Mouse (Mus musculus): ENCODE results near the gene Sphk2. TPM values are rescaled to one million over a fixed set of nuclear protein-coding genes. Genes with fewer than 3 reads are reported as not detected.

Gene Sphk2
- polyA plus RNA-seq, 1 experiment from 2014 or later, result 26.5 TPM

DNA sequence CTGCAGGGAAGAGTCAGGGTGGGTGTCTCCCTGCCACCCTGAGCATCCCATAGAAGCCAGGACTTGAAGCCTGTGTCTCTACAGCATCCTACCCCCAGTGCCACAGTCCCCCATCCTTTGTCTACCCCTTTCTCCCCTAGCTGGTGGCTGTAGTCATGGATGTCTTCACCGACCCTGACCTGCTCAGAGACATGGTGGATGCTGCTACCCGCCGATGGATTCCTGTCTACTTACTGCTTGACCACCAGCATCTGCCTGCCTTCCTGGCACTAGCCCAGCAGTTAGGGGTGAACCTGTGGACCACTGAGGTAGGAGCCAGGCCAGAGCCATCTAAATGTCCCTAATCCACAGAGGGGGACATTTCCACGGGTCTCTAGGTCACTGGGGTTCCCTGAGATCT is 5.5 kb upstream of the Sphk2 start:
- no peak for ATAC-seq (ENCODE audit: low FRiP score)
- peaks cover 87% of the 10 kb centered on the region for H3K36me3 ChIP-seq (replicated peaks)
- no peaks in the 10 kb centered on the region for H3K9me3 ChIP-seq
- WGBS, result 90% methylated on average over 4 of the region's 4 CpGs
- no peak overlapping the region for H3K9ac ChIP-seq
- H3K27ac ChIP-seq, result no peak overlapping the region
- no peak overlapping the region for H3K4me2 ChIP-seq
- H3K4me3 ChIP-seq (replicated peaks), result no peak overlapping the region
- peaks cover 15% of the 10 kb centered on the region for H3K4me1 ChIP-seq
- no peaks in the 10 kb centered on the region for H3K27me3 ChIP-seq

GRCm38 (mm10) chr7:45722348-45722713 is 4.5 kb upstream of the Sphk2 start:
- no peak overlapping the region for H3K4me3 ChIP-seq (replicated peaks)
- H3K4me2 ChIP-seq, result no peak overlapping the region
- H3K9ac ChIP-seq, result no peak overlapping the region
- WGBS, result 85% methylated on average over 13 of the region's 13 CpGs
- no peak for ATAC-seq (ENCODE audit: low FRiP score)
- H3K4me1 ChIP-seq, result peaks cover 15% of the 10 kb centered on the region
- no peak overlapping the region for H3K27ac ChIP-seq
- no peaks in the 10 kb centered on the region for H3K9me3 ChIP-seq
- peaks cover 83% of the 10 kb centered on the region for H3K36me3 ChIP-seq (replicated peaks)
- no peaks in the 10 kb centered on the region for H3K27me3 ChIP-seq

DNA sequence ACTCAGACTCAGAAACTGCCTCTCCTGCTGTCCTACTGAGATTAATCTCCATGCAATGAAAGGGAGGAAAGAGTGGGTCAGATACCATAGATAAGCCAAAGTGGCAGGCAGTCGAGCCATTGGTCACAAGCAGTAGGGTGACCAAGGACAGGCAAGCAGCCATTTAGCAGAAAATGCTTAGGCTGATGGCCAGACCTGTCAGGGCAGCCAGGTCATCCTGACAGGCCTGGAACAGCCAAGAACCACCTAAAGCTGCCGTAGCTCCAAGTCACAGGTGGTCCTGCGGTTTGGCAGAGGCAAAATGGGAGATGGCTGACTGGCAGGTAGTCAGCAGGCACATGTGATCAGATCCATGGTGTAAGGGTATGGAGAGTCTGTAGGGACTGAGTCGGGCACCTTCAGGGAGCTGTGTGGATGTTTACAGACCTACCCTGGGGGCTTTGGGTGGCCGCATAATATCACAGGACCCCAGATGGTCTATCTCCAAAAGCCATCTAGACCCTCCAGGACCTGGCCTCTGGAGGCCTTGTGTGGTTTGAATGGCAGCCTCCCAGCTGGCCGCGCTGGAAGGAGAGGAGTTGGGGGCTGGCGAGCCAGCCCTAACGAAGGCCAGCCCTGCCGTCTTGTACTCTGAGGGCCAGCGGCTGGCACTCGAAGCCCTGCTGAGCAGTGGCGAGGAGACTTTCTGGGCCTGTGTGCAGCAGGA is 4.0 kb upstream of the Sphk2 start:
- WGBS, result 70% methylated on average over 13 of the region's 13 CpGs
- no peak overlapping the region for H3K27ac ChIP-seq
- H3K4me1 ChIP-seq, result peaks cover 20% of the 10 kb centered on the region

DNA sequence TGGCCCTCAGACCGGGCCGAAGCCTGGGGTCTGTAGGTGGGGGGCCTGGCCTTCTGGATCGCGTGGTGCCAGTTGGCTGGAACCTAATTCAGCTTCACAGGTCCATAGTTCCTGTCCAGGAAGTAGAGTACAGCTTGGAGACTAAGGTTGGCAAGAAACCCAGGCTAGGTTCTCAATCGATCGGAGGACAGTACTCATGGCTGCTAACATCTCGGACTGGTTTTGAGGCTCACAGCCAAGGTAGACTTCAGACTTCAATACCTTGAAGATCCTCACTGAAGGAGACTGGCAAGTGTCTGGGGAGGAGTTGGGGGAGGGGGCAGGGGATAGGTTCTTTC is 3.4 kb upstream of the Sphk2 start:
- Histone ChIP-seq H3K9me3 (no peaks in the 10 kb centered on the region), H3K9ac (no peak overlapping the region), H3K4me1 (peaks cover 26% of the 10 kb centered on the region), H3K27me3 (no peaks in the 10 kb centered on the region), H3K4me2 (no peak overlapping the region), H3K36me3 (replicated peaks) (peaks cover 71% of the 10 kb centered on the region), H3K4me3 (replicated peaks) (no peak overlapping the region), H3K27ac (0 out of 2 replicates have a peak overlapping the region, but pooled peaks have one; percentile 59)
- no peak for ATAC-seq (ENCODE audit: low FRiP score)
- 85% methylated on average over 7 of the region's 7 CpGs for WGBS

More for the DNA sequence above, 4.0 kb upstream of the Sphk2 start:
- H3K9me3 ChIP-seq, result no peaks in the 10 kb centered on the region
- no peaks in the 10 kb centered on the region for H3K27me3 ChIP-seq
- H3K4me2 ChIP-seq, result no peak overlapping the region
- peaks cover 77% of the 10 kb centered on the region for H3K36me3 ChIP-seq (replicated peaks)
- H3K4me3 ChIP-seq (replicated peaks), result no peak overlapping the region
- no peak for ATAC-seq (ENCODE audit: low FRiP score)
- no peak overlapping the region for H3K9ac ChIP-seq

GRCm38 (mm10) chr7:45720413-45721233 is 2.8 kb upstream of the Sphk2 start, which contains the start of gene Fam83e:
TSS of gene Fam83e (plus strand) at chr7:45721212.
- 83% methylated on average over 14 of the region's 14 CpGs for WGBS
- H3K36me3 ChIP-seq (replicated peaks), result peaks cover 66% of the 10 kb centered on the region
- H3K9me3 ChIP-seq, result no peaks in the 10 kb centered on the region
- H3K9ac ChIP-seq, result no peak within 1 kb of the TSS
- peaks cover 32% of the 10 kb centered on the region for H3K4me1 ChIP-seq
- no peaks in the 10 kb centered on the region for H3K27me3 ChIP-seq
- 0 out of 2 replicates have a peak within 1 kb of the TSS, but pooled peaks have one; percentile 59 for H3K27ac ChIP-seq
- H3K4me2 ChIP-seq, result no peak within 1 kb of the TSS
- ATAC-seq (ENCODE audit: low FRiP score), result no peak
- no peak within 1 kb of the TSS for H3K4me3 ChIP-seq (replicated peaks)

GRCm38 (mm10) chr7:45719738-45720412 is 2.1 kb upstream of the Sphk2 start:
- Histone ChIP-seq H3K4me1 (peaks cover 35% of the 10 kb centered on the region), H3K27me3 (no peaks in the 10 kb centered on the region), H3K36me3 (replicated peaks) (peaks cover 58% of the 10 kb centered on the region), H3K27ac (no peak overlapping the region), H3K9ac (peak overlapping the region; percentile 97; the same call in 1 of the 2 replicates), H3K4me3 (replicated peaks) (peak overlapping the region; percentile 92; the same call in 1 of the 2 replicates), H3K9me3 (no peaks in the 10 kb centered on the region), H3K4me2 (peak overlapping the region; percentile 93; the same call in 1 of the 2 replicates)
- WGBS, result 91% methylated on average over 16 of the region's 16 CpGs
- ATAC-seq (ENCODE audit: low FRiP score), result no peak

- WGBS, result 82% methylated on average over 10 of the region's 10 CpGs
- Histone ChIP-seq H3K9me3 (no peaks in the 10 kb centered on the region), H3K4me1 (peaks cover 42% of the 10 kb centered on the region), H3K4me3 (replicated peaks) (peak overlapping the region; percentile 92), H3K9ac (peak overlapping the region; percentile 97), H3K4me2 (peak overlapping the region; percentile 93), H3K36me3 (replicated peaks) (peaks cover 51% of the 10 kb centered on the region), H3K27ac (no peak overlapping the region), H3K27me3 (no peaks in the 10 kb centered on the region)
- ATAC-seq (ENCODE audit: low FRiP score), result no peak
Measured at GRCm38 (mm10) chr7:45719180-45719579, 1.4 kb upstream of the Sphk2 start.

DNA sequence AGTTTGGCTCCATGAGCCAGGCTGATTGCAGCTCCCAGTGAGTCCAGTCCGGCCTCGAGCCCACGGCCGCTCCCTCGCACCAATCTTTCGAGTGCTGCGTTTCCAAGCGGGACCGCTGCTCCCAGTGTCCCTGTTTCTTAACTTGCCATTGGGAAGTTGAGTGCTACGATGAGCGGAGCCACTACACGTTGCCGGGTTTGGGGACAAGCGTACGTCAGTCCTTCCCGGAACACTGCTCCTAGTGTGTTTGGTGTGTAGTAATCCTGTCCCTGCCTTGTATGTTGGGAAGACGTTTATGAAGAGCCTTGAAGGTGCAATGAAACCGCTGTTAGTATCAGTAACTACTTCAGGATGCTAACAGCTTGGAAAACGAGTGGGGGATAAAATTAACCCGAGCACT is 529 bp upstream of the Sphk2 start:
- Histone ChIP-seq H3K4me2 (peak overlapping the region; percentile 93), H3K4me1 (peaks cover 45% of the 10 kb centered on the region), H3K9ac (peak overlapping the region; percentile 97), H3K9me3 (no peaks in the 10 kb centered on the region), H3K27me3 (no peaks in the 10 kb centered on the region), H3K36me3 (replicated peaks) (peaks cover 46% of the 10 kb centered on the region), H3K27ac (peak overlapping the region; percentile 90), H3K4me3 (replicated peaks) (peak overlapping the region; percentile 92)
- WGBS, result under 1% methylated on average over 20 of the region's 20 CpGs
- ATAC-seq (ENCODE audit: low FRiP score), result no peak

GRCm38 (mm10) chr7:45716952-45717917 is 567 bp downstream of the Sphk2 start:
- Histone ChIP-seq H3K4me1 (peaks cover 45% of the 10 kb centered on the region), H3K27me3 (no peaks in the 10 kb centered on the region), H3K4me3 (replicated peaks) (peak overlapping the region; percentile 92), H3K9ac (peak overlapping the region; percentile 83), H3K27ac (peak overlapping the region; percentile 90), H3K36me3 (replicated peaks) (peaks cover 46% of the 10 kb centered on the region), H3K4me2 (peak overlapping the region; percentile 93), H3K9me3 (no peaks in the 10 kb centered on the region)
- ATAC-seq (ENCODE audit: low FRiP score), result peak; percentile 18; the same call in 1 of the 2 replicates
- 10% methylated on average over 31 of the region's 31 CpGs for WGBS

GRCm38 (mm10) chr7:45716460-45716857 is 1.3 kb downstream of the Sphk2 start:
- Histone ChIP-seq H3K4me1 (peaks cover 45% of the 10 kb centered on the region), H3K27me3 (no peaks in the 10 kb centered on the region), H3K36me3 (replicated peaks) (peaks cover 46% of the 10 kb centered on the region), H3K4me3 (replicated peaks) (peak overlapping the region; percentile 92), H3K27ac (no peak overlapping the region), H3K9ac (0 out of 2 replicates have a peak overlapping the region, but pooled peaks have one; percentile 83), H3K4me2 (peak overlapping the region; percentile 93), H3K9me3 (no peaks in the 10 kb centered on the region)
- ATAC-seq (ENCODE audit: low FRiP score), result no peak
- WGBS, result 95% methylated on average over 3 of the region's 3 CpGs

DNA sequence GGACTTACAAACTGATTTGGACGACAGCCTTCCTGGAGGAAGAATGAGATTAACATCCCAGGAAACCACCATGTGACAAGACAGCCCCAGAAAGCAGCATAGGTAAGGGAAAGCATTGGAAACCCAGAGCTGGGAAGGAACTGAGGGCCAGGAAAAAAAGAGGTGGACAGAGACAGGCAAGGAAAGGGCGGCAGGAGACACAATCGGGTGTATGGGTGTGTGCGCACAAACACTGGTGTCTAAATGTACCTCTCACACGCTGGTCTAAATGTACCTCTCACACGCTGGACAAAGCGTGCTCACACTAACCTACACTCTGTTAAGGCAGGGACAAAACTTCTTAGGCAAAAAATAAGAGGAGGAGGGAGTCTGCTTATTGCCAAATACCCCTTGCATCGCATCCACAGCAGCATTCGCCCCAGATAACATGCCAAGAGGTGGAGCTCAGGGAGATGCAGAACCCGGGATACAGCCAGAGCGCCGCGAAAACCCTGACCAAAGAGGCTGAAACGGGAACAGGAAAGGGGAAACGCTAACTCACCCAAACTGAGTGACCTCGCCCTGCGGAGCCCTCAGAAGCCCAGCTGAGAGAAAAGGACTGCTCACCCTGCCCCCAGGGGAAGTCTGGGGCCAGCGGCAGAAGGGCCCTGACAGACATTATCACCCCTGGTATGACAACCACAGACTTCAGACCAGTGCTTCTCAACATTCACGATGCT is 1.9 kb downstream of the Sphk2 start:
- WGBS, result 86% methylated on average over 19 of the region's 19 CpGs
- H3K9ac ChIP-seq, result peak overlapping the region; percentile 29; the same call in 1 of the 2 replicates

More for the DNA sequence above, 1.9 kb downstream of the Sphk2 start:
- Histone ChIP-seq H3K4me2 (peak overlapping the region; percentile 93), H3K4me1 (peaks cover 45% of the 10 kb centered on the region), H3K4me3 (replicated peaks) (peak overlapping the region; percentile 66), H3K36me3 (replicated peaks) (peaks cover 46% of the 10 kb centered on the region), H3K27me3 (no peaks in the 10 kb centered on the region), H3K9me3 (no peaks in the 10 kb centered on the region), H3K27ac (peak overlapping the region; percentile 67)
- no peak for ATAC-seq (ENCODE audit: low FRiP score)
